ENCODE assay signal across 35 mouse cellular contexts in the genomic region with DNA sequence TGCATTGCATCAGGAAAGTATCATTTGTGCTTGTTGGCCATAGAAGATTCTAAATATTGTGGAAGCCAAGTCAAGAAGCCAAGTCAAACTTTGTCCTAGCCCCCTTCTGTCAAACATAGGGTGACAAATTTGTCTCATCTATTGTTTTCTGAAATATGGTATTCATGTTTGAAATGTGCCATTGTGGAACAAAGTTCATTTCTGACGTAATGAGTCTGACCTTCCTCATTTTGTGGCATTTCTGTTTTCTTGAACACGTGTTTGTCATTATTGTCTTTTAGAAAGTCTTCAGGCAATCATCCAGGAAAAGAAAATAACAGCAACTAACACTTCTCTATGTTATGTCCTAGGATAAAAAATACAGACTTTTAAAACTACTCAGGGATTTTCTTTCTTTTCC. TPM values are rescaled to one million over a fixed set of nuclear protein-coding genes. Genes with fewer than 3 reads are reported as not detected.
A peak's percentile ranks its signal among the peaks of the same experiment; 100 is the strongest.
DNase-seq lines count a peak whose midpoint lies in the region; ATAC-seq and TF ChIP-seq lines count a peak whose summit lies in the region.
"Had no signal": no experiment of that assay in that cellular context is flagged by ENCODE, and none has a peak within 500 bp of the region (broad histone marks: within the 10 kb centered on the region; RNA-seq: fewer than 3 reads in every experiment).

No protein-coding gene starts in this region.

- no peaks in the 10 kb centered on the region for H3K9me3 ChIP-seq in lung, postnatal 0 days (ENCODE audit: low read length)
- no peaks in the 10 kb centered on the region for H3K9me3 ChIP-seq in midbrain, embryonic 13.5 days
- H3K9me3 ChIP-seq: forebrain, embryonic 10.5 days; forebrain, embryonic 15.5 days; kidney, embryonic 15.5 days; midbrain, embryonic 10.5 days; neural tube, embryonic 12.5 days had no signal

- no peak overlapping the region for H3K9ac ChIP-seq in lung, postnatal 0 days (replicated peaks; ENCODE audit: low read depth)
- no peak overlapping the region for H3K9ac ChIP-seq in midbrain, embryonic 13.5 days (replicated peaks)
- H3K9ac ChIP-seq: forebrain, embryonic 15.5 days; kidney, embryonic 15.5 days; liver, embryonic 14.5 days; lung, embryonic 14.5 days; neural tube, embryonic 12.5 days had no signal

- TF ChIP-seq EP300 in lung, postnatal 0 days (IDR thresholded peaks at IDR 0.05), result no peak

- no peak overlapping the region for H3K4me2 ChIP-seq in lung, postnatal 0 days (replicated peaks; ENCODE audit: low read depth, low read length)
- H3K4me2 ChIP-seq in midbrain, embryonic 13.5 days (replicated peaks), result no peak overlapping the region
- H3K4me2 ChIP-seq: forebrain, embryonic 15.5 days; kidney, embryonic 15.5 days; lung, embryonic 14.5 days; neural tube, embryonic 12.5 days had no signal

- H3K27me3 ChIP-seq in lung, postnatal 0 days (replicated peaks; ENCODE audit: insufficient read depth, low read length), result no peaks in the 10 kb centered on the region
- H3K27me3 ChIP-seq in splenic B cell, adult 2 months (ENCODE audit: control insufficient read depth, insufficient read depth, low read length, poor library complexity, severe bottlenecking), result no peaks in the 10 kb centered on the region
- no peaks in the 10 kb centered on the region for H3K27me3 ChIP-seq in midbrain, embryonic 13.5 days
- H3K27me3 ChIP-seq: forebrain, embryonic 15.5 days; kidney, embryonic 15.5 days; neural tube, embryonic 12.5 days; Patski had no signal

- H3K4me3 ChIP-seq in lung, postnatal 0 days (ENCODE audit: low read depth, low read length), result no peak overlapping the region
- H3K4me3 ChIP-seq in lung, adult 2 months (replicated peaks; ENCODE audit: extremely low read depth, low read depth, low read length), result no peak overlapping the region
- H3K4me3 ChIP-seq in macrophage (ENCODE audit: inconsistent target), result no peak overlapping the region
- no peak overlapping the region for H3K4me3 ChIP-seq in midbrain, embryonic 13.5 days (replicated peaks)
- H3K4me3 ChIP-seq: forebrain, embryonic 10.5 days; forebrain, embryonic 15.5 days; gastrocnemius, adult 2 months; kidney, embryonic 15.5 days; layer of hippocampus, adult 2 months; midbrain, embryonic 10.5 days; myocyte; neural tube, embryonic 12.5 days had no signal

- ATAC-seq in lung, postnatal 0 days, result no peak
- no peak for ATAC-seq in midbrain, embryonic 13.5 days
- ATAC-seq: forebrain, embryonic 15.5 days; hindbrain, embryonic 16.5 days; midbrain, embryonic 16.5 days; Patski had no signal

- no peaks in the 10 kb centered on the region for H3K79me2 ChIP-seq in macrophage (ENCODE audit: inconsistent target)

- no peaks in the 10 kb centered on the region for H3K36me3 ChIP-seq in lung, postnatal 0 days (ENCODE audit: insufficient read depth, low read length)
- no peaks in the 10 kb centered on the region for H3K36me3 ChIP-seq in macrophage (ENCODE audit: inconsistent target)
- no peaks in the 10 kb centered on the region for H3K36me3 ChIP-seq in splenic B cell, adult 2 months (ENCODE audit: control insufficient read depth, insufficient read depth, low read length, poor library complexity, severe bottlenecking)
- no peaks in the 10 kb centered on the region for H3K36me3 ChIP-seq in midbrain, embryonic 13.5 days
- H3K36me3 ChIP-seq: forebrain, embryonic 15.5 days; kidney, embryonic 15.5 days; neural tube, embryonic 12.5 days had no signal

- no peak overlapping the region for H3K27ac ChIP-seq in lung, postnatal 0 days (ENCODE audit: low read length)
- peak overlapping the region; percentile 41; the same call in 1 of the 2 replicates for H3K27ac ChIP-seq in macrophage
- H3K27ac ChIP-seq in midbrain, embryonic 13.5 days, result no peak overlapping the region
- H3K27ac ChIP-seq: forebrain, embryonic 10.5 days; forebrain, embryonic 15.5 days; gastrocnemius, adult 2 months; kidney, embryonic 15.5 days; layer of hippocampus, adult 2 months; liver, embryonic 14.5 days; midbrain, embryonic 10.5 days; neural tube, embryonic 12.5 days; stomach, postnatal 0 days had no signal

- DNase-seq in lung, postnatal 0 days (ENCODE audit: low spot score), result peak; percentile 33
- DNase-seq in lung, adult 2 months, result no peak
- DNase-seq in Muller cell, postnatal 12 days (ENCODE audit: inconsistent ontology term), result peak; percentile 16
- peak; percentile 35 for DNase-seq in splenic B cell, adult 2 months (ENCODE audit: low read depth, low spot score)
- no peak for DNase-seq in layer of hippocampus, postnatal 10 days (ENCODE audit: low spot score in 2 of 2)
- DNase-seq: adrenal gland, postnatal 25 days; B cell, adult 2 months; cerebellum, adult 8-10 months; cerebellum, postnatal 25 days; gastrocnemius, adult 2 months; heart, postnatal 14 days; kidney, adult 18-20 months; kidney, postnatal 25 days; left cerebral cortex, postnatal 4 days; lung, embryonic 14.5 days; lung, postnatal 36 days; retina, postnatal 1 day; right cerebral cortex, postnatal 14 days; spleen, adult 18-20 months; thymus, adult 18-20 months; thymus, postnatal 25 days had no signal

- WGBS in lung, postnatal 0 days, result 42% methylated on average over 2 of the region's 2 CpGs
- WGBS in lung, adult 2 months, result 40% methylated on average over 2 of the region's 2 CpGs
- 0% methylated on average over 2 of the region's 2 CpGs for WGBS in macrophage (ENCODE audit: missing documents)
- 87% methylated on average over 2 of the region's 2 CpGs for WGBS in midbrain, embryonic 13.5 days

- no peak for TF ChIP-seq POLR2A in lung, adult 2 months (IDR thresholded peaks at IDR 0.05; ENCODE audit: borderline replicate concordance, extremely low read depth, low read depth, low read length)

- no peak for TF ChIP-seq CTCF in lung, postnatal 0 days (IDR thresholded peaks at IDR 0.05)
- TF ChIP-seq CTCF in lung, adult 2 months (IDR thresholded peaks at IDR 0.05; ENCODE audit: insufficient read depth, low read length), result no peak

- no peaks in the 10 kb centered on the region for H3K4me1 ChIP-seq in lung, postnatal 0 days (ENCODE audit: insufficient read depth, low read depth, low read length)
- H3K4me1 ChIP-seq in lung, adult 2 months (ENCODE audit: control insufficient read depth, insufficient read depth, low read length), result no peaks in the 10 kb centered on the region
- no peaks in the 10 kb centered on the region for H3K4me1 ChIP-seq in midbrain, embryonic 13.5 days (replicated peaks)
- H3K4me1 ChIP-seq: forebrain, embryonic 15.5 days; kidney, embryonic 15.5 days; midbrain, embryonic 10.5 days; neural tube, embryonic 12.5 days had no signal

RNA-seq across cellular contexts. Expression of a gene that starts 46.6 kb away (rescaled TPM):
- 2.7 and 3.0 TPM in 2 replicates for polyA plus RNA-seq in lung, postnatal 0 days (2015; fragmentation: Nextera tagmentation; extraction: Ambion mirVana)
- 3.7 and 5.5 TPM in 2 replicates for polyA plus RNA-seq in lung, adult 2 months (2012; rRNA removed)
- total RNA-seq in macrophage (2018; cell fraction: chromatin; rRNA removed), result 10 to 100 TPM in 10 of 26 experiments, 1 to 10 TPM in 15, under 1 TPM in 1; 0.41 to 38.1 (median 3.3) TPM
- total RNA-seq in macrophage (2018; cell fraction: cytosol; rRNA removed), result 10 to 100 TPM in 3 of 26 experiments, 1 to 10 TPM in 22, under 1 TPM in 1; 0.88 to 11.3 (median 3.8) TPM
- 10 to 100 TPM in 10 of 26 experiments, 1 to 10 TPM in 16; 1.3 to 25.7 (median 5.5) TPM for total RNA-seq in macrophage (2018; cell fraction: nucleus; rRNA removed)
- 4.1 to 9.2 TPM (median 5.3 TPM) in 3 replicates for polyA plus RNA-seq in macrophage (2018)
- 10 to 100 TPM; 10.5 to 13.0 TPM for total RNA-seq in layer of hippocampus, postnatal 10 days (2021)
- 4.3 and 4.9 TPM in 2 replicates for polyA plus RNA-seq in midbrain, embryonic 13.5 days (2015; fragmentation: Nextera tagmentation; extraction: Ambion mirVana)

Comparison
In these comparisons a context has a peak if more than half of its experiments do, and no peak if none do; other contexts are left out.
1. DNase-seq: peak in lung, postnatal 0 days (single experiment), Muller cell, postnatal 12 days (single experiment) and splenic B cell, adult 2 months (single experiment); none in lung, adult 2 months (single experiment) and layer of hippocampus, postnatal 10 days (0 of 2).